Mouse (Mus musculus) A20 (cell line): Measurements from ENCODE around the gene Tnni2.
"Not testable (repeated sequence)": the region's sequence is repeated elsewhere in the genome, so short reads cannot be mapped to it uniquely, and the experiment has no call there.

Experiments used
- DNase-seq: peaks from one replicate; pipeline ENCODE4 v3.0.0-alpha.2; 2011; ENCODE audit warnings: low read depth, low spot score

The Tnni2 gene

GRCm38 (mm10) chr7:142441585-142441984 is at the start of gene Tnni2:
Gene Tnni2 (plus strand): TSS chr7:142441808.
- DNase-seq: no peak

GRCm38 (mm10) chr7:142393191-142393590 is 48.4 kb upstream of the Tnni2 start:
- peak; percentile 48 for DNase-seq

GRCm38 (mm10) chr7:142394261-142395190 is 47.1 kb upstream of the Tnni2 start:
- DNase-seq: peak; percentile 16

GRCm38 (mm10) chr7:142395472-142395871 is 46.1 kb upstream of the Tnni2 start:
- DNase-seq: no peak

GRCm38 (mm10) chr7:142396611-142397010 is 45.0 kb upstream of the Tnni2 start:
- no peak for DNase-seq

GRCm38 (mm10) chr7:142398052-142398451 is 43.6 kb upstream of the Tnni2 start:
- no peak for DNase-seq

- peak; percentile 34 for DNase-seq
Measured at GRCm38 (mm10) chr7:142399250-142399649, 42.4 kb upstream of the Tnni2 start.

GRCm38 (mm10) chr7:142400112-142400749 is 41.4 kb upstream of the Tnni2 start:
- no peak for DNase-seq

- no peak for DNase-seq
Measured at GRCm38 (mm10) chr7:142400750-142401142, 40.9 kb upstream of the Tnni2 start.

GRCm38 (mm10) chr7:142403591-142403990 is 38.0 kb upstream of the Tnni2 start:
- no peak for DNase-seq

- not testable (repeated sequence) for DNase-seq
Measured at GRCm38 (mm10) chr7:142405134-142405533, 36.5 kb upstream of the Tnni2 start.

- no peak for DNase-seq
Measured at GRCm38 (mm10) chr7:142407935-142408334, 33.7 kb upstream of the Tnni2 start.

- DNase-seq: no peak
Measured at GRCm38 (mm10) chr7:142408686-142409085, 32.9 kb upstream of the Tnni2 start.

GRCm38 (mm10) chr7:142409603-142410002 is 32.0 kb upstream of the Tnni2 start:
- DNase-seq: no peak

- no peak for DNase-seq
Measured at GRCm38 (mm10) chr7:142413285-142413684, 28.3 kb upstream of the Tnni2 start.

- no peak for DNase-seq
Measured at GRCm38 (mm10) chr7:142415314-142415713, 26.3 kb upstream of the Tnni2 start.

GRCm38 (mm10) chr7:142416225-142416624 is 25.4 kb upstream of the Tnni2 start:
- no peak for DNase-seq

- DNase-seq: no peak
Measured at GRCm38 (mm10) chr7:142418027-142418426, 23.6 kb upstream of the Tnni2 start.

GRCm38 (mm10) chr7:142418679-142419078 is 22.9 kb upstream of the Tnni2 start:
- DNase-seq: no peak

- DNase-seq: no peak
Measured at GRCm38 (mm10) chr7:142419887-142420286, 21.7 kb upstream of the Tnni2 start.

GRCm38 (mm10) chr7:142421826-142422225 is 19.8 kb upstream of the Tnni2 start:
- DNase-seq: no peak

GRCm38 (mm10) chr7:142425641-142426213 is 15.9 kb upstream of the Tnni2 start:
- DNase-seq: no peak
